Mouse (Mus musculus): ENCODE data around the gene Mettl23.
"Not testable (repeated sequence)": the region's sequence is repeated elsewhere in the genome, so short reads cannot be mapped to it uniquely, and the experiment has no call there.

Gene Mettl23

DNA sequence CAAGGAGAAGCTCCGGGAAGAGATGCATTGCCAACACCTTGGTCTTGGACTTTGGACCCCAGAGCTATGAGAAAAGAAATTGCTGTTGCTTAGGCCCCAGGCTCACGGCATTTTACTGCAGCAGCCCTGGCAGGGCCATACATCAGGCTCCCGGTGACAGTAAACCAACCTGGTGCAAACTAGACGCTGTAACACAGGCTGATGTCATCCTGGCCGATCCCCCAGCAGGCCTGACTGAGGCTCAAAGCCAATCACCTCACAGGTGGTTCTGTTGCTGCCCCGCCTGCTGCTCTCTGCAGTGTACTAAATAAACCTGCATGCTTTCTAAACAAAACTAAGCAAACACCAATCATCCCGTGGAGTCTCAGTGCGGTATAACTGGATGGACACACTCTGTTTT is 24.4 kb upstream of the Mettl23 start:
- DNase-seq (ENCODE audit: low read depth, low spot score): no peak

GRCm38 (mm10) chr11:116819932-116820593 is 23.0 kb upstream of the Mettl23 start:
- DNase-seq (ENCODE audit: low read depth, low spot score): no peak

DNA sequence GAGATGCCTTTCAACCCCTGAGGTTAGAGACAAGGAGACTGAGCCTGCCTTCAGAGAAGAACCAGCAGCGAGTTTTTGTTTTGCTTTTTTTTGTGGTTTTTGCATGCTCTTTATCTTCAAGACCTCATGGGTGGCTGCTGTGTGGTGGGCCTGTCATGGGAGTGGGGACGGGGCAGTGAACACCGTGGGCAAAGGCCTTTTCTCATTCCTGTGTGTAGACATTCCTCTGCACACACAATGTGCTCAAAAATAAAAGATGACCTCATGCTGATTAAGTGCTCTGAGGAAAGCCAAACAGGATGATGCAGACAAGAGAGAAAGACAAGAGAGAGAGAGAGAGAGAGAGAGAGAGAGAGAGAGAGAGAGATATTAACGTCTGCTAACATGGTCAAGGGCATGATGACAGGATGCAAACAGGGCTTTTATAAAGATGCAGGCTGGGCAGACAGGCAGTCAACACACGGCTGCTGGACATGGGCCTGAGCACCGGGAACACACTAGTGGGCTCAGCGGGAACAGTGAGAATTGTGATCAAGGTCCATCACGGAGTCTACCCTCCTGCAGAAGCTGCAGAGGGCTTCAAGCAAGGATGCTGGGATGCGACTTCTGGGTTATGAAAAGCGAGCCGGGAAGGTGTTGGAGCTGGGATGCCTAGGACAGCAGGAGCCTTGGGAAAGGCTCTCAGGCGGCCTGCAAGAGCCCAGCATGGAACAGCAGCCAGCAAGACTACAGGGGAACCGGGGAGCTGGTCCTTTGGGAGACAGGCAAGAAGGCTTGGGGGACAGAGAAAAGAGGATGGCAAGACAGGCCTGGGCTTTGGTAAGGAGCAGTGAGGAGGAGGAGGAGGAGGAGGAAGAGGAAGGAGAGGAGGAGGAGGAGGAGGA is 21.8 kb upstream of the Mettl23 start:
- no peak for DNase-seq (ENCODE audit: low read depth, low spot score)

GRCm38 (mm10) chr11:116822215-116822614 is 20.9 kb upstream of the Mettl23 start:
- no peak for DNase-seq (ENCODE audit: low read depth, low spot score)

DNA sequence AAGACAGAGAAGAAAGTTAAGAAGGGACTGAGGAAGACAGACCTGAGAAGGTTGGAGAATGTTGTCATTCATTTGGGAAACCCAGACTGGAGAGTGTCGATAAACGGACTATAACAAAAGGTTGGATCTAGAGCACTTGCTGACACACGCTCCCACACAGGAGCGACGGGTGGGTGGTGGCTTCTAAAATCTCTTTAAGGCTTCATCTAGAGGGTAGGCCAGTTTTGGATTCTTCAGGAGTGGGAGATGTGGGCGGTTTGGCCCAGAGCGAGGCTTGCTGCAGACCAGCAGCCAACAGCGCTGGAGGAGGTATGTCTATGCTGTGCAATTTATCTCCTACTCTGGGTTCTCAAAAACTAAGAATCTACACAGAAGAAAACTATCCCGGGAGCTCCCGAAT is 20.5 kb upstream of the Mettl23 start:
- no peak for DNase-seq (ENCODE audit: low read depth, low spot score)

GRCm38 (mm10) chr11:116823255-116823654 is 19.8 kb upstream of the Mettl23 start:
- no peak for DNase-seq (ENCODE audit: low read depth, low spot score)

- DNase-seq (ENCODE audit: low read depth, low spot score): not testable (repeated sequence)
Observed at GRCm38 (mm10) chr11:116823885-116824284, 19.2 kb upstream of the Mettl23 start.

DNA sequence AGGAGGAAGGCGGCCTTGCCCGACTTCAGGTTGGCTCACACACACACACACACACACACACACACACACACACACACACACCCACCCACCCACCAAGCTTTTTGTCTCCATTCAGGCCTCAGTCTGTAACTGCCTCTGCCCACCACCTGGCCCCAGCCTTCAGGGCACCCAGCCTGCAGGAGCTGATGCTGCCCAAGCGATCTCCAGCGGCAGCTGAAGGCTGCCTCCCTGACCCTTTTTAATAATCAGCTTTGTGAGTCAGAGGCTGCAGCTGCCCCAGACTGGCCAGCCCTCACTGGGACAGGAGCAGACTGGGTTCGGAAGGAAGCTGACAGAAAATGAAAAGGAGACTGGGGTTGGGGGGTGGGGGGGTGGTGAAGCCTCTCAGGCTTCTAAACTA is 17.8 kb upstream of the Mettl23 start:
- no peak for DNase-seq (ENCODE audit: low read depth, low spot score)

- no peak for DNase-seq (ENCODE audit: low read depth, low spot score)
Observed at GRCm38 (mm10) chr11:116826550-116827504, 16.3 kb upstream of the Mettl23 start.

- DNase-seq (ENCODE audit: low read depth, low spot score): no peak
Observed at GRCm38 (mm10) chr11:116827534-116828165, 15.4 kb upstream of the Mettl23 start, which contains the start of gene Mxra7. TSS of gene Mxra7 (minus strand) at chr11:116828046.

DNA sequence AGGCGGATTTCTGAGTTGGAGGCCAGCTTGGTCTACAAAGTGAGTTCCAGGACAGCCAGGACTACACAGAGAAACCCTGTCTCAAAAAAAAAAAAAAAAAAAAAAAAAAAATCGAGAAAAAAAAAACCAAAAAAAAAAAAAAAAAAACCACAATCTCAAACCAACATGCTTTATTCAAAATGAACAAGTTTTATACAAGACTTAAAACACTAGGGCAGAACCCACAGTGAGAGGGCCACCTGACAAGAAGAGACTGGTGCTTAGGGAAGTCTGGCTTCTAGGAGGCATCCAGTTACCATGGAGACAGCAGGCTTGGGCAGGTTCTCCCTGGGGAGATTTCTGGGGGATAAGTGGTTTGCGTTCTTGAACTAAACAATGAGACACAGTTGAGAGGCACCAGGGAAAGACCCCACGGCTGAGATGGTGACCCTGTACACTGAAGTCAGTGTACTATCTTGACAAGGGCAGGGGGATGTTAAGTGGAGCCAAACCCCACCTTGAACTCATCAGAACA is 10.8 kb upstream of the Mettl23 start:
- DNase-seq (ENCODE audit: low read depth, low spot score): no peak

- DNase-seq (ENCODE audit: low read depth, low spot score): no peak
Observed at GRCm38 (mm10) chr11:116834954-116835353, 8.1 kb upstream of the Mettl23 start.

DNA sequence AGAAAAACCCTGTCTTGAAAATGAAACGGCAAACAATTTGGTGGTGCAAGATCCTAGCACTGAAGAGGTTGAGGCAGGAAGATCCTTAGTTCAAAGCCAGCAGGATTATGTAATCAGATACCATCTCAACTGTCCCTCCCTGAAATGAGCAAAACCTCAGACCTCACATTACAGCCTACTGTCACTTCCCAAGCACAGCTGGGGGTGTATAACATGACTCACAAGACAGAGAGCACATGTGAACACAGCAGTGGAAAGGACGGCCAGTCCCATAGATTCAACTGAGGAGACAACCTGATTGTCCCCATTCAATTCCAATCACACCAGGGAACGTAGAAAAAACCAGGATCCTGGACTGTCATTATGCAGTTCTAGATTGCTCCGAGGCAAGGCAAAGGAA is 6.8 kb upstream of the Mettl23 start:
- DNase-seq (ENCODE audit: low read depth, low spot score): no peak

DNA sequence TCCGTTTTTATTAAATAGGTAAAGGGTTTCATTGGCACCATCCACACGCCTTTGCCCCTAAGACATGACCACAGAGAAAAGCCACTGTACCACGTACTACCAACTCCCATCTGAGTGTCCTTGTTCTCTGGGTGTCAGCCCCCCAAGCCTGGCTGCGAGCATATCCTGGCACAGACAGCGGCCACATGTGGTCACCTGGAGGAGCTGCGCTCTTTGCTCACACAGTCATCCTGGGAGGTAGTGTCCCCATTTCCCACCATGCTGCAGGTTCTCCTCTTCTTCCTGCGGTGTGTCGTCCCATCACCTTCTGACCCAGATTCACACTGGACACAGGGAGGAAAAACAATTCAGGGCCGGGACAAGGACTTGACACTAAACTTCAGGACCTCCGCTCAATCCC is 5.6 kb upstream of the Mettl23 start:
- DNase-seq (ENCODE audit: low read depth, low spot score): no peak

- DNase-seq (ENCODE audit: low read depth, low spot score): no peak
Observed at GRCm38 (mm10) chr11:116838936-116839335, 4.1 kb upstream of the Mettl23 start.

GRCm38 (mm10) chr11:116839601-116840000 is 3.5 kb upstream of the Mettl23 start:
- no peak for DNase-seq (ENCODE audit: low read depth, low spot score)

DNA sequence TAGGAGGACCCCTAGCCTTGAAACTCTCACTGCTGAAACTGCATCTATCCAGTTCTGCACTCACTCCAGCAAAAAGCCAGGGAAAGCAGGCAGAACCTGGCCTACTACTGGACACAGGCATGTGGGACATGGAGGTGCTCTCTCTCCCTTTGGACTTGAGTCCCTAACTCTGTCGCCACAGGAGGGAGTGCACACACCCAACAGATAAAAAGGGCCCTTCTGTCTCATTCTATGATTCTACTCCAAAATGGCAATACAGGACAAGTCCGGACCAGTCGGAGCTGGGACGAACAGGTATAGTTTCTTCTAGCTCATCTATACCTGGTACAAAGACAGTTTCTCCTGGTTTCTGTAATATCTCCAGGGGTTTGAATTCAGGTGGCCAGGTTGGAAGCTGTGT is 2.3 kb upstream of the Mettl23 start:
- no peak for DNase-seq (ENCODE audit: low read depth, low spot score)

DNA sequence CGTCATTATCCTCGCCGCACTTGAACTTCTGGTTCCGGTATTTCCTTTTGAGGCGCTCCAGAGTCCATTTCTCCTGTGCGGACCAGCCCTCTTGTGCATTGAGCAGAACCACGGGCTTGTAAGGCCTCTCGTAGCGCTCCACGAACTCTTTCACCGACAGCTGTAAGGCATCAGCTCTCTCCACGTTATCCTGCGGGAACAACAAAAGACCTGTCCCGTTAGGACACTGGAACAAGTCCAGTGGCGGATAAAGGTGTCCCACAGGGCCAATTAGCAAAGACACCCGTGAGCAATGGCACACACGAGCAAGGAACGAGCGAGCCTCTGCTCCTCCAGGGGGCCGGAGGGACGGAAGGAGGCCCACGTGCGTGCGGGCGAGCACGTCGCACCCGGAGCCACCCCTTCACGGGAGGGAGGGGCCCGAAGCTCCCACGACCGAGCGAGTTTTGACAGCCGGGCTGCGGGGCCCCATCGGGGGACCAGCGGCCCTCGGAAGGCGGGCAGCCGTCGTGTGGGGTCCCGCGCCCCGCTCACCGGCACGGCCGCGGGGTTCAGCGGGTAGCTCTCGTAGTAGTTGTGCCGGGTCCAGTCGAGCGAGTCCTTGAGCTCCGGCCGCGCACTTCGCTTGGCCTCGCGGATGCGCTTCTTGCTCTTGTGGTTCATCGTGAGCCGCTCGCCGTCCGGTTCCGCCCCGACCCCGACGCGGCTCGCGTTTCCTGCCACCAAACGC is 382 bp upstream of the Mettl23 start:
- DNase-seq (ENCODE audit: low read depth, low spot score): no peak

GRCm38 (mm10) chr11:116846593-116847181 is 3.6 kb downstream of the Mettl23 start:
- DNase-seq (ENCODE audit: low read depth, low spot score): no peak
